Mouse (Mus musculus) lung, postnatal 10 days (tissue): Measurements from ENCODE around the gene Exo1.

Experiments used
- DNase-seq: peaks from one replicate; pipeline ENCODE4 v3.0.0; 2021

Exo1 gene

GRCm38 (mm10) chr1:175961786-175962185 is 81.4 kb downstream of the Exo1 start:
- DNase-seq = no peak
